Comparison of ENCODE assay signal across 11 mouse cellular contexts in the genomic region with DNA sequence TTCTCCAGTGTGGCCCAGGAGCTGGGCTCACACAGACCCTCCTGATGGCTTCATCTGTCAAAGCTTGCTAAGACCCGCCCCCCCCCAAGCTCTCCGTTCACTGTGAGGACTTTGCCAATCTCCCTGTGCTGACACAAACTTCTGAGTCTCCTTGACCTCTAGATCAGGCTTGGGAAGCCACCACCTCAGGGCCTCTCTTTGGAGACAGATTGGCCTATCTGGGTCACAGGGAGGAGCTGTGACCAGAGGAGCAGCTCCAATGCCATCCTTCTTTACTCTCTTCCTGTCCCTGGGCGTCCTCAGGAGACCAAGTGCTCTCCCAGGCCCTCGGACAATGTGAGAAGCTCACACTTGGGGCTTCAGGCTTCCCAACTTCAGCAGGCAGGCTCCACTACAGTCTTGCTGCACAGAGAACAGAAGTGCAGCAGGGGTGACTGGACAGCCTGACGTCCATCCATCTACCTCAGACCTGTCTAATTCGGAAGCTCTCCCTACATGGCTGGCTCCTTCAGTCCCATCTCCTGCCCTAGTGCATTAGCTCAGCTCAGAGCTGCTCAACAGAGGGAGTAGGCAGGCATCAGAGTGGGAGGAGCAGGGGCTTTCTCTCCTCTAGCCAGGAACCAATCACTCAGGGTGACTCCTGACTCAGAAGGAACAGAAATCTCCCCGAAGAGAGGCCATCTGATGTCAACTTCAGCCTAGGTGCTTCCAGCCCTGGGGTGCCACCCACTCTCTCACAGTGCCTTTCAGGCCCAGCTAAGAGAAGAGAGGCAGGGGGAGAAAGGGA. TPM values are rescaled to one million over a fixed set of nuclear protein-coding genes. Genes with fewer than 3 reads are reported as not detected.
DNase-seq lines count a peak whose midpoint lies in the region; ATAC-seq and TF ChIP-seq lines count a peak whose summit lies in the region.
"Had no signal": no experiment of that assay in that cellular context is flagged by ENCODE, and none has a peak within 500 bp of the region (broad histone marks: within the 10 kb centered on the region; RNA-seq: fewer than 3 reads in every experiment).

No protein-coding gene starts in this region.

- H3K4me1 ChIP-seq in forebrain, embryonic 14.5 days (ENCODE audit: control insufficient read depth, insufficient read depth, low read length) = peaks cover 4% of the 10 kb centered on the region; the same call in 1 of the 2 replicates
- peaks cover 43% of the 10 kb centered on the region for H3K4me1 ChIP-seq in liver, embryonic 15.5 days (replicated peaks)
- H3K4me1 ChIP-seq in stomach, embryonic 15.5 days = peaks cover 18% of the 10 kb centered on the region; the same call in 1 of the 2 replicates

- no peak for TF ChIP-seq CTCF in left cerebral cortex, adult 2 months (IDR thresholded peaks at IDR 0.05)

- DNase-seq in left cerebral cortex, adult 2 months (ENCODE audit: extremely low spot score in 1 of 2, low spot score in 2 of 2) = no peak
- no peak for DNase-seq in left cerebral cortex, adult 8-10 months (ENCODE audit: low spot score in 2 of 2)
- no peak for DNase-seq in forebrain, embryonic 14.5 days (ENCODE audit: low spot score)
- DNase-seq in gastrocnemius, postnatal 10 days = no peak
- no peak for DNase-seq in ovary, adult 18-20 months (ENCODE audit: low spot score)
- no peak for DNase-seq in yolk sac, embryonic 10.5 days (ENCODE audit: low spot score)
- DNase-seq: lung, embryonic 14.5 days had no signal

- WGBS in forebrain, embryonic 14.5 days = 73% methylated on average over 7 of the region's 7 CpGs
- 52% methylated on average over 7 of the region's 7 CpGs for WGBS in liver, embryonic 15.5 days (ENCODE audit: insufficient replicate concordance)
- 63% methylated on average over 7 of the region's 7 CpGs for WGBS in stomach, embryonic 15.5 days

- no peaks in the 10 kb centered on the region for H3K27me3 ChIP-seq in forebrain, embryonic 14.5 days (replicated peaks; ENCODE audit: control insufficient read depth, insufficient read depth, low read length)
- peaks cover 79% of the 10 kb centered on the region for H3K27me3 ChIP-seq in liver, embryonic 15.5 days
- H3K27me3 ChIP-seq in stomach, embryonic 15.5 days (replicated peaks) = no peaks in the 10 kb centered on the region
- H3K27me3 ChIP-seq: Patski had no signal

- no peaks in the 10 kb centered on the region for H3K9me3 ChIP-seq in forebrain, embryonic 14.5 days (replicated peaks; ENCODE audit: control insufficient read depth, low read length)
- H3K9me3 ChIP-seq in liver, embryonic 15.5 days (replicated peaks) = no peaks in the 10 kb centered on the region
- no peaks in the 10 kb centered on the region for H3K9me3 ChIP-seq in stomach, embryonic 15.5 days
- H3K9me3 ChIP-seq: embryonic facial prominence, embryonic 13.5 days had no signal

- peak overlapping the region; percentile 56 for H3K4me3 ChIP-seq in left cerebral cortex, adult 2 months
- peak overlapping the region; percentile 41; the same call in 1 of the 2 replicates for H3K4me3 ChIP-seq in forebrain, embryonic 14.5 days (ENCODE audit: low read depth, low read length)
- H3K4me3 ChIP-seq in liver, embryonic 15.5 days (replicated peaks) = no peak overlapping the region
- no peak overlapping the region for H3K4me3 ChIP-seq in stomach, embryonic 15.5 days (replicated peaks)
- H3K4me3 ChIP-seq: embryonic facial prominence, embryonic 13.5 days had no signal

- intact Hi-C loops in left cerebral cortex, adult 2 months (cut with DNase I) = no loop called here

- peaks cover 10% of the 10 kb centered on the region for H3K36me3 ChIP-seq in forebrain, embryonic 14.5 days (ENCODE audit: control insufficient read depth, insufficient read depth, low read length)
- no peaks in the 10 kb centered on the region for H3K36me3 ChIP-seq in liver, embryonic 15.5 days (replicated peaks)
- no peaks in the 10 kb centered on the region for H3K36me3 ChIP-seq in stomach, embryonic 15.5 days
- H3K36me3 ChIP-seq: embryonic facial prominence, embryonic 13.5 days had no signal

- ATAC-seq in forebrain, embryonic 14.5 days = no peak
- ATAC-seq in liver, embryonic 15.5 days (ENCODE audit: insufficient read depth) = no peak
- ATAC-seq in stomach, embryonic 15.5 days (ENCODE audit: insufficient read depth, low FRiP score, low read depth) = no peak
- ATAC-seq: Patski had no signal

- H3K27ac ChIP-seq in left cerebral cortex, adult 2 months = peak overlapping the region; percentile 56; the same call in 1 of the 2 replicates
- peak overlapping the region; percentile 14; the same call in 1 of the 2 replicates for H3K27ac ChIP-seq in forebrain, embryonic 14.5 days (ENCODE audit: low read depth, low read length)
- H3K27ac ChIP-seq in liver, embryonic 15.5 days (replicated peaks) = 0 out of 2 replicates have a peak overlapping the region, but pooled peaks have one; percentile 38
- peak overlapping the region; percentile 57; the same call in 1 of the 2 replicates for H3K27ac ChIP-seq in stomach, embryonic 15.5 days
- H3K27ac ChIP-seq: embryonic facial prominence, embryonic 13.5 days had no signal

- peak overlapping the region; percentile 69 for H3K9ac ChIP-seq in forebrain, embryonic 14.5 days (ENCODE audit: low read length)
- no peak overlapping the region for H3K9ac ChIP-seq in liver, embryonic 15.5 days
- no peak overlapping the region for H3K9ac ChIP-seq in stomach, embryonic 15.5 days
- H3K9ac ChIP-seq: embryonic facial prominence, embryonic 13.5 days; lung, embryonic 14.5 days had no signal

- H3K4me2 ChIP-seq in forebrain, embryonic 14.5 days (ENCODE audit: low read length) = peak overlapping the region; percentile 57
- no peak overlapping the region for H3K4me2 ChIP-seq in liver, embryonic 15.5 days
- H3K4me2 ChIP-seq in stomach, embryonic 15.5 days = no peak overlapping the region
- H3K4me2 ChIP-seq: embryonic facial prominence, embryonic 13.5 days; lung, embryonic 14.5 days had no signal

RNA-seq across cellular contexts. Expression of gene Sema4a, which starts 4.0 kb away (rescaled TPM):
- 10 to 100 TPM; 68.7 to 71.2 TPM for total RNA-seq in left cerebral cortex, adult 2 months (2021)
- total RNA-seq in left cerebral cortex, adult 8-10 months (2022) = 10 to 100 TPM; 63.2 to 71.4 (median 66.8) TPM
- 12.2 and 15.2 TPM in 2 replicates for polyA plus RNA-seq in forebrain, embryonic 14.5 days (2014; fragmentation: Nextera tagmentation; extraction: Ambion mirVana)
- polyA plus RNA-seq in liver, embryonic 15.5 days (2015; fragmentation: Nextera tagmentation; extraction: Ambion mirVana) = 25.0 and 26.2 TPM in 2 replicates
- 22.3 and 25.1 TPM in 2 replicates for polyA plus RNA-seq in stomach, embryonic 15.5 days (2015; fragmentation: Nextera tagmentation; extraction: Ambion mirVana)
- total RNA-seq in gastrocnemius, postnatal 10 days (2021) = 1 to 10 TPM; 2.3 to 3.7 TPM

RNA-seq across cellular contexts. Expression of gene Slc25a44, which starts 32.0 kb away (rescaled TPM):
- total RNA-seq in left cerebral cortex, adult 2 months (2021) = 10 to 100 TPM; 75.8 to 77.6 TPM
- 10 to 100 TPM; 72.5 to 77.6 (median 75.9) TPM for total RNA-seq in left cerebral cortex, adult 8-10 months (2022)
- polyA plus RNA-seq in forebrain, embryonic 14.5 days (2014; fragmentation: Nextera tagmentation; extraction: Ambion mirVana) = 30.8 and 36.1 TPM in 2 replicates
- polyA plus RNA-seq in liver, embryonic 15.5 days (2015; fragmentation: Nextera tagmentation; extraction: Ambion mirVana) = 10.6 and 12.7 TPM in 2 replicates
- 15.7 and 16.0 TPM in 2 replicates for polyA plus RNA-seq in stomach, embryonic 15.5 days (2015; fragmentation: Nextera tagmentation; extraction: Ambion mirVana)
- 10 to 100 TPM; 11.9 to 12.3 TPM for total RNA-seq in gastrocnemius, postnatal 10 days (2021)

RNA-seq across cellular contexts. Expression of gene Pmf1, which starts 46.8 kb away (rescaled TPM):
- total RNA-seq in left cerebral cortex, adult 2 months (2021) = 1 to 10 TPM; 6.5 to 6.6 TPM
- 1 to 10 TPM; 7.4 to 9.2 (median 7.8) TPM for total RNA-seq in left cerebral cortex, adult 8-10 months (2022)
- 63.2 and 70.6 TPM in 2 replicates for polyA plus RNA-seq in forebrain, embryonic 14.5 days (2014; fragmentation: Nextera tagmentation; extraction: Ambion mirVana)
- 77.7 and 83.2 TPM in 2 replicates for polyA plus RNA-seq in liver, embryonic 15.5 days (2015; fragmentation: Nextera tagmentation; extraction: Ambion mirVana)
- 115 and 118 TPM in 2 replicates for polyA plus RNA-seq in stomach, embryonic 15.5 days (2015; fragmentation: Nextera tagmentation; extraction: Ambion mirVana)
- 10 to 100 TPM; 44.0 to 46.8 TPM for total RNA-seq in gastrocnemius, postnatal 10 days (2021)

RNA-seq across cellular contexts. Expression of gene Lmna, which starts 52.8 kb away (rescaled TPM):
- total RNA-seq in left cerebral cortex, adult 2 months (2021) = 10 to 100 TPM; 59.3 to 61.7 TPM
- total RNA-seq in left cerebral cortex, adult 8-10 months (2022) = 10 to 100 TPM; 50.1 to 67.5 (median 60.3) TPM
- 18.0 and 28.5 TPM in 2 replicates for polyA plus RNA-seq in forebrain, embryonic 14.5 days (2014; fragmentation: Nextera tagmentation; extraction: Ambion mirVana)
- polyA plus RNA-seq in liver, embryonic 15.5 days (2015; fragmentation: Nextera tagmentation; extraction: Ambion mirVana) = 133 and 142 TPM in 2 replicates
- polyA plus RNA-seq in stomach, embryonic 15.5 days (2015; fragmentation: Nextera tagmentation; extraction: Ambion mirVana) = 179 and 214 TPM in 2 replicates
- total RNA-seq in gastrocnemius, postnatal 10 days (2021) = 100 to 1,000 TPM; 189 to 213 TPM

Comparison
In these comparisons a context has a peak if more than half of its experiments do, and no peak if none do; other contexts are left out.
1. H3K4me3 ChIP-seq: peak in left cerebral cortex, adult 2 months (single experiment) and forebrain, embryonic 14.5 days (single experiment); none in liver, embryonic 15.5 days (single experiment) and stomach, embryonic 15.5 days (single experiment).
2. RNA of gene Sema4a, which starts 4.0 kb away (total RNA-seq): 68.7 to 71.2 TPM in left cerebral cortex, adult 2 months and 63.2 to 71.4 TPM in left cerebral cortex, adult 8-10 months; 2.3 to 3.7 TPM in gastrocnemius, postnatal 10 days; every median in the first group is over 10 times any median in the second.
3. RNA of gene Slc25a44, which starts 32.0 kb away (total RNA-seq): 75.8 to 77.6 TPM in left cerebral cortex, adult 2 months and 72.5 to 77.6 TPM in left cerebral cortex, adult 8-10 months; 11.9 to 12.3 TPM in gastrocnemius, postnatal 10 days; every median in the first group is over 4 times any median in the second.
4. RNA of gene Pmf1, which starts 46.8 kb away (total RNA-seq): 44.0 to 46.8 TPM in gastrocnemius, postnatal 10 days; 7.4 to 9.2 TPM in left cerebral cortex, adult 8-10 months and 6.5 to 6.6 TPM in left cerebral cortex, adult 2 months; every median in the first group is over 4 times any median in the second.
5. Peak in every context shown above with its lines, with median percentiles within 50 percentile points of each other: H3K27ac ChIP-seq.